Mouse (Mus musculus) macrophage (primary cell): ENCODE measurements around the gene Atraid. TPM values are rescaled to one million over a fixed set of nuclear protein-coding genes. Genes with fewer than 3 reads are reported as not detected.

Experiments
- H3K27ac ChIP-seq: fragments of 350-480 bp; formaldehyde crosslinking; 2 replicates; pipeline ENCODE4 v1.9.0; 2021
- H3K36me3 ChIP-seq: fragments of 350-480 bp; formaldehyde crosslinking; 2 replicates; pipeline ENCODE4 v1.9.0; 2021; ENCODE audit errors: inconsistent target
- H3K4me3 ChIP-seq: fragments of 350-480 bp; formaldehyde crosslinking; 2 replicates; pipeline ENCODE4 v1.9.0; 2021; ENCODE audit errors: inconsistent target
- H3K79me2 ChIP-seq: fragments of 350-480 bp; formaldehyde crosslinking; 2 replicates; pipeline ENCODE4 v1.9.0; 2021; ENCODE audit errors: inconsistent target
- WGBS: methylation state at CpG from one replicate; pipeline ENCODE4 v1.1.7; 2026; ENCODE audit warnings: inconsistent platforms; ENCODE audit not compliant: missing documents; 5-methylcytosine and 5-hydroxymethylcytosine counted together
- polyA plus RNA-seq: library from polyadenylated mRNA; stranded (reverse); fragments of 250-400 nt; gene quantifications from 3 replicates; pipeline ENCODE4 v1.2.4, GENCODE M21; 2018; ENCODE audit warnings: inconsistent platforms

The Atraid gene
- polyA plus RNA-seq, 1 experiment from 2014 or later, result 73.4 TPM

GRCm38 (mm10) chr5:31076346-31076745, 28.2 kb downstream of the Atraid start:
- Histone ChIP-seq H3K36me3 (peaks cover 19% of the 10 kb centered on the region; the same call in 1 of the 2 replicates), H3K27ac (no peak overlapping the region), H3K4me3 (no peak overlapping the region), H3K79me2 (no peaks in the 10 kb centered on the region)
- 89% methylated on average over 13 of the region's 13 CpGs for WGBS

GRCm38 (mm10) chr5:31080059-31080794, 32.1 kb downstream of the Atraid start:
- WGBS, result 89% methylated on average over 13 of the region's 13 CpGs
- Histone ChIP-seq H3K27ac (no peak overlapping the region), H3K36me3 (no peaks in the 10 kb centered on the region)

GRCm38 (mm10) chr5:31080795-31081164, 32.7 kb downstream of the Atraid start:
- 93% methylated on average over 3 of the region's 3 CpGs for WGBS
- no peak overlapping the region for H3K4me3 ChIP-seq
- H3K27ac ChIP-seq, result no peak overlapping the region
- no peaks in the 10 kb centered on the region for H3K79me2 ChIP-seq
- no peaks in the 10 kb centered on the region for H3K36me3 ChIP-seq

More at GRCm38 (mm10) chr5:31080059-31080794, 32.1 kb downstream of the Atraid start:
- Histone ChIP-seq H3K4me3 (no peak overlapping the region), H3K79me2 (no peaks in the 10 kb centered on the region)

GRCm38 (mm10) chr5:31081386-31081785, 33.3 kb downstream of the Atraid start:
- H3K27ac ChIP-seq, result no peak overlapping the region
- 90% methylated on average over 3 of the region's 3 CpGs for WGBS
- no peaks in the 10 kb centered on the region for H3K79me2 ChIP-seq
- H3K36me3 ChIP-seq, result no peaks in the 10 kb centered on the region
- H3K4me3 ChIP-seq, result no peak overlapping the region

DNA sequence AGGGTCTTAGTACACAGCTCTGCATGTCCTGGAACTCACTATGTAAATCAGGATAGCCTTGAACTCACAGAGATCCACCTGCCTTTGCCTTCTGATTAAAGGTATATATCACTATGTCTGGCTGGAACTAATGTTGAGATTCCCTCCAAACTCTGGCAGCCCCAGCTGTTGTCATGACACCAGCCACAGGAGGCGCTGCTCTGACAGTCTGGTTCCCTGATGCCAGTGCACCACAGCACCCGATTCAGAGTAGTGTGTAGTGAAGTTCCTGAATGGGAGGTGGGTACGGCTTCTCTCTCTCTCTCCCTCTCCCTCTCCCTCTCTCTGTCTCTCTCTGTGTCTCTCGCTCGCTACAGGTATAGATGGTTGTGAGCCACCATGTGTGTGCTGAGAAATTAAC, 34.2 kb downstream of the Atraid start:
- Histone ChIP-seq H3K27ac (no peak overlapping the region), H3K36me3 (no peaks in the 10 kb centered on the region), H3K79me2 (no peaks in the 10 kb centered on the region), H3K4me3 (no peak overlapping the region)
- 19% methylated on average over 5 of the region's 5 CpGs for WGBS

DNA sequence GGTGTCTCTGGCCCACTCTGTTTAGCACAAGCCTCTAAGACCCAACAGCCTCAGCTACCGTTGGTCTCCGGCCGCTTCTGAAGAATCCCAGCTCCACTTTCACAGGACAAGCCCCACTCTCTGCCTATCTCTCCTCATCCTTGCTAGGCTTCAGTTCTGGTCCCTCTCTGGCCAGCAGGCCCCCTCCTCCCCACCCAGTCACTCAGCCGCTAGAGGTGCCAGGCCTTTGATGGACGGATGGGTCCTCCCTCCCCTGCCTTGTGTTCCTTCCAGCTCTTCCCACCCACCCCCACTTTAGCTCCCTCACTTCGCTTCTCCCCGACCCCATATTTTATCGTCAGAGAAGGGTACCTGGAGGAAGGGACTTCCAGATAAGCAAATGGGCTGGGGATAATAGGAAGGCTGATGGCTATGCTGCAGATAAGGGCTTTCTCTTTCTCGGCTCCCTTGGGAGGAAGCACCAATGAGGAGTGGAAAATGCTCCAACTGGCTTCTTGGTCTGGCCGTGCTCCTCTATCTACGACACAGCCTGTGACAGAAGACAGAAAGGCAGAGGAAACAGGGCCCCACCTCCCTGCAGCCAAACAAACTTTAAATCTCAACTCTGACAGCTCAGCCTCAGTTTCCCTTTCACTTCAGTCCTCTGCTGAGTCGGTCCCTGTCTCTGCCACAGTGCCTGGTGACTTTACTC, 35.0 kb downstream of the Atraid start:
- WGBS, result 38% methylated on average over 12 of the region's 12 CpGs
- no peaks in the 10 kb centered on the region for H3K79me2 ChIP-seq
- H3K27ac ChIP-seq, result no peak overlapping the region
- H3K36me3 ChIP-seq, result no peaks in the 10 kb centered on the region
- H3K4me3 ChIP-seq, result no peak overlapping the region

- 86% methylated on average over 8 of the region's 8 CpGs for WGBS
- H3K4me3 ChIP-seq, result no peak overlapping the region
These were observed 35.8 kb downstream of the Atraid start for GRCm38 (mm10) chr5:31083949-31084348.

GRCm38 (mm10) chr5:31086606-31087005, 38.5 kb downstream of the Atraid start:
- Histone ChIP-seq H3K4me3 (no peak overlapping the region), H3K79me2 (no peaks in the 10 kb centered on the region), H3K27ac (no peak overlapping the region), H3K36me3 (no peaks in the 10 kb centered on the region)
- 71% methylated on average over 7 of the region's 7 CpGs for WGBS

More at GRCm38 (mm10) chr5:31083949-31084348, 35.8 kb downstream of the Atraid start:
- no peak overlapping the region for H3K27ac ChIP-seq
- no peaks in the 10 kb centered on the region for H3K36me3 ChIP-seq
- no peaks in the 10 kb centered on the region for H3K79me2 ChIP-seq

DNA sequence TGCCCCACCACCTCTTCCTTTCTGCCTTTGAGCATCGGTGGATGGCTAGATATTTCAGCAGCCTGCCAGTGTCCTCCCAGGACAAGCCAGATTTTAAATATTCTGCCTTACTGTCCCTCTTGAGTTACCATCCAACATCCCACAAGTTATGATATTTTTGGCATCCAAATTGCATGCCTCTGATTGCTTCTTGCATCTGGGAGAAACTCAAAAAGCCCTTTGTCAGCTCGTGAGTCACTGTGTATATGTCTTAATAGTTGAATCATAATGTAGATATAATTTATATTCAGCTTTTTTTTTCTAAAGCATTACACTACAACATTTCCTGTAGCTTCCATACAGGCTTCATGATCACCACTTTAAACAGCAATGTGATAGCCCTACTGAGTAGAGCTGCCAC, 39.0 kb downstream of the Atraid start:
- WGBS, result 72% methylated on average over 2 of the region's 2 CpGs
- H3K36me3 ChIP-seq, result no peaks in the 10 kb centered on the region
- H3K4me3 ChIP-seq, result no peak overlapping the region
- H3K79me2 ChIP-seq, result no peaks in the 10 kb centered on the region
- H3K27ac ChIP-seq, result no peak overlapping the region

DNA sequence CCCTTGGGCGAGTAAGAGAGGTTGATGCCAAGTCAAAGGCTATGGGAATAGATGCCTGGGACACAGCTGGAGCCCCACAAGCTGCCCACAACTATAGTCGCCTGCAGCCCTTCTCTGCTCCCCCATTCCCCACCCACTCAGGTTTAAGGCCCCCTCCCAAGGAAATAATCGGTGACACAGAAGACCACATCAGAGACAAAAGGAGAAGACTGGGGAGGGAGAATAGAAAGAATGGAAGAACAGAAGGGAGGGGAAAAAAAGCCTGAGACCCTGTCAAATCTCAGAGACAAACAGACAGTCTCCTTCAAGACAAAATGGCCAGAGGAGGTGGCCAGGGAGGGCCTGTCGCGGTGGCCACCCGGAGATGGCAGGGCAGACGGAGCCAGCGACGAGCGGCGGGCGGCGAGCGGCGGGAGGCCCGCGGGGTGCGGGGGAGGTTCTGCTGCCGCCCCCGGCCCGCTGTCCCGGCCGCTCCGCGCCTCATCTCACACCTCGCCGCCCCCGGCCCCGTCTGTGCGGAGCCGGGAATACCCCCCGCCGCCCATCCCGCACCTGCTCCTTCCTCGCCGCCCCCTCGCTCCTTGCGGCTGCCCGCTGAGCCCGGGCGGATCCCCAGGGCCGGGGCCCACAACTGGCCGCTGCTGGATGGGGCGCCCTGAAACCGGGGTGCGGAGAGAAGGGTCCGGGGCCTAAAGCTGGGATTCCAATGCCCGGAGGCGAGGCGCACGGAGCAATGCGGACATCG, 44.3 kb downstream of the Atraid start:
- Histone ChIP-seq H3K27ac (no peak overlapping the region), H3K36me3 (no peaks in the 10 kb centered on the region), H3K4me3 (no peak overlapping the region), H3K79me2 (no peaks in the 10 kb centered on the region)
- 10% methylated on average over 52 of the region's 53 CpGs for WGBS

DNA sequence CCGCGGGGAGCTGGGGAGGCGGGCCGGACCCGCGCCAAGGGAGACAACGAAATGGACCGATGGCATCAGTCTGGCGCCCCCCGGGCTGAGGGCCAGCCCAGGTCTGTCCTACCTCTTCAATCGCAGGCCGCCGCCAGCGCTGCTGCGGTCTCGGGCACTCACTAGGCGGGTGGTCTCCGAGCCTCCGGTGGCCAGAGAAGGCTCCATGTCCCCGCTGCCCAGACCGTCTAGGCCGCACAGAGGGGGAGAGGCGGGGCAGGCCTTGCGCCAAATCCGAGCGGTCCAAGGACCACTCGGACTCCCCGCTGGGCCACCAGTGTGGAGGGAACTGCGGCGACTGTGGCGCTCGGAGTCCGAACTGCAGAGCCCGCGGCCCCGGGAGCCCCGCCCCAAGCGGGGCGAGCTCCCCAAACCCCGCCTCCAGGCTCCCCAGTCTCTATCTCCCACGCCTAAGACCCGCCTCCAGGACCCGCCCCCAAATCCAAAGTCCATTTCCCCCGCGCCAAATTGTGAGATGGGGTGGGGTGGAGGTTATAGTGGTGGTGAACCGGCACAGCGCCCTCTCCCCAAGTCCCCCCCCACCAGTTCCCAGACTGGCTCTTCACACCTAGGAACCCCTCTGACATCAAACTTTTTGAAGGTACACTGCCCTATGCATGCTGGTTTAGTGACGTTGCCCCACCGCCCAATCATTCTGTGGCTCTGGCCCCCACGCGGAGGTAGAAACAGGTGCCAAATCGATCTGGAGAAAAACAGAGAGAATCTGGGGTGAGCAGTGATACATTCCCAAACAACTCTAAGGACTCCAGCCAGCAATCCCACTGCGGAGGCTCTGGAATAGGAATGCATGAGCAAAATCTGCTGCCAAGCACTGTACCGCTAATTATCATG, 45.3 kb downstream of the Atraid start:
- no peaks in the 10 kb centered on the region for H3K79me2 ChIP-seq
- no peaks in the 10 kb centered on the region for H3K36me3 ChIP-seq
- no peak overlapping the region for H3K4me3 ChIP-seq
- H3K27ac ChIP-seq, result no peak overlapping the region
- WGBS, result 4% methylated on average over 49 of the region's 54 CpGs

DNA sequence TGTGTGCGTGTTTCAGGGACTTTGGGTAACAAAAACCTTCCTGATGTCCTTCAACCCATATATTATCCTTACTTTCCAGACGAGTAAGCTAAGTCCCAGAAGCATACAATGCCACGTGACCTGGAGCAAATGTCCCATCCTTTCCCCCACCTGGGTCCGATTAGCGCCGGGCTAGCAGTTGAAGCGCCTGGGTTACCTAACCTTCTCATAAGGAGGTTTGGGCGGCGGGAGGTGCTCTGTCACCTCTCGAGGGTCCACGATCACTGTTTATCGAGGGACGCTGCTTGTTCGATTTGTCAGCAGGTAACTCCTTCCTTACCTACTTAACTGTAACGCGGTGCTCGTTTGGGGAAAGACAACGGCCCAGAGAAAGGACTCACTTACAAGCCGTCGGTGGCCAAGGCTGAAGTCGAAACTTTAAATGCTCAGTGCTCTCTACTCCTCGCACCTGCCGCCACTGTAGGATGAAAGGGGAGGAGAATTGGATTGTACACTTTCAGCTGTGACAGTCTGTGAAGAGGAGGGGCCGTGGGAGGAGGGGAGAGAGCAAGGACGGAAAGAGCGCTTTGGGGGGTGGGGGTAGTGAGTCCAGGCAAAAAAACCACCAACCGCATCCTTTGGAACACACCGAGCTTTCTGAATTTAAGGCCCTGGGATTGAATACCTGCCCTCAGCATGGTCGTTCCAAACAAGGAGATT, 46.1 kb downstream of the Atraid start:
- H3K36me3 ChIP-seq, result no peaks in the 10 kb centered on the region
- WGBS, result 5% methylated on average over 28 of the region's 29 CpGs
- H3K79me2 ChIP-seq, result no peaks in the 10 kb centered on the region
- no peak overlapping the region for H3K4me3 ChIP-seq
- no peak overlapping the region for H3K27ac ChIP-seq

- H3K4me3 ChIP-seq, result peak overlapping the region; percentile 10; the same call in 1 of the 2 replicates
- no peak overlapping the region for H3K27ac ChIP-seq
- H3K79me2 ChIP-seq, result no peaks in the 10 kb centered on the region
- no peaks in the 10 kb centered on the region for H3K36me3 ChIP-seq
- 1% methylated on average over 59 of the region's 59 CpGs for WGBS
These were observed 46.9 kb downstream of the Atraid start for GRCm38 (mm10) chr5:31094799-31095691.
